Mouse (Mus musculus) brown adipose tissue, adult 24 weeks (tissue): ENCODE data around the gene Ckmt2. TPM values are rescaled to one million over a fixed set of nuclear protein-coding genes. Genes with fewer than 3 reads are reported as not detected.
A peak's percentile ranks its signal among the peaks of the same experiment; 100 is the strongest.

Source experiments
- H3K27ac ChIP-seq: fragments of 200-500 bp; replicated peaks from 2 replicates; pipeline ENCODE4 v1.5.1; 2012; ENCODE audit warnings: low read depth, mild to moderate bottlenecking, low read length
- H3K4me1 ChIP-seq: fragments of 200-500 bp; 2 replicates; pipeline ENCODE4 v1.6.1; 2012; ENCODE audit warnings: low read length, mixed read lengths; ENCODE audit not compliant: control insufficient read depth, insufficient read depth, insufficient read length
- H3K4me3 ChIP-seq: fragments of 200-500 bp; 2 replicates; pipeline ENCODE4 v1.5.1; 2012; ENCODE audit warnings: low read depth, mild to moderate bottlenecking, low read length, moderate library complexity; ENCODE audit not compliant: insufficient read depth
- polyA plus RNA-seq: library from polyadenylated mRNA; stranded (reverse); fragments of >200 nt; gene quantifications from 2 replicates; pipeline ENCODE4 v1.2.4, GENCODE M21; 2012; ENCODE audit not compliant: missing spikeins, insufficient read depth, insufficient read length

Ckmt2 gene
- polyA plus RNA-seq, 1 experiment = 9.0 TPM

DNA sequence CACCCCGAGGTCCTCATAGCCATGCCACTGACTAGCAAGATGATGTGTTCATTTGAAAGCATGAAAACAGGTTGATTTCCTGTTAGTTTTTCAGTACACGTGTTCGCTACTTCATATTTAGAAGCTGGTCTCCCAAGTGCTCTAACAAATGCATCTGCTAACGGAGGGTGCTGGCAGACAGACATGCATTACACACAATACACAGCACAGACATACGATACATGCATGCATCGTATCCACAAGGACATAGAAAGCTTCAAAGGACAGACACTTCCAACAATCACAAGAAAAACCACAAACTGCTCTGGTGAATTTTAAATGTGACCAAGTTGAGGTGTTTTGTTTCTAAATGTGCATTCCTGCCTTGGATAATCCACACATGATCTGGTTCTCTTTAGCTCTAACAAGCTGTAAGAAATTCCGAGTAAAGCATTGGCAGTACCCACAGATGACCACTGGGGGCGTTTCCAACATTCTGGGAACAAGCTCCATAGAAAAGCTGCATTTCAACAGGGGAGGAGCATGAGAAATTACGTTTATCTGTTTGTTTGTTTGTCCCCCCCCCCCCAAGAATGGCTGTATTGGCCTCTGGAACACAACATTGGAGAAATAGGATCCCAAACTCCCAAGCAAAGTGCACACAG, 5.3 kb upstream of the Ckmt2 start:
- H3K4me1 ChIP-seq = no peaks in the 10 kb centered on the region
- H3K27ac ChIP-seq = no peak overlapping the region
- no peak overlapping the region for H3K4me3 ChIP-seq

DNA sequence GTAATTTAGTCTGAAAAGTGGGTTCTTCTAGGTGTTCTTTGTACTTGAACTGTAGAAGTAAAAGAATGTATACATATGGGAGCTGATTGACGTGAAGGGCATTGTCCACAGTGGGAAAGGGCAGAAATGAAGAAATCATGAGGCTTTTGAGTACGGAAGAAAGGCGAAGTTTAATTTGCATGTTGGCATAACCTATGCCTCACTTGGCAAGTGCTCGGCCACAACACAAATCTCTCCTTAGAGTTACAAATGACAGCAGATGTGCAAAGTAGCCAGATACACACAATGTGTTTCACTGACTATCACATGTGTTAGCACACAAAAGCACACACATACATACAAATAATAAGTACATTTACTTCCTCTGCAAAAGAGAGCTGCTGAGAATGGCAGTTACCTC, 3.6 kb upstream of the Ckmt2 start:
- Histone ChIP-seq H3K27ac (no peak overlapping the region), H3K4me3 (no peak overlapping the region), H3K4me1 (no peaks in the 10 kb centered on the region)

DNA sequence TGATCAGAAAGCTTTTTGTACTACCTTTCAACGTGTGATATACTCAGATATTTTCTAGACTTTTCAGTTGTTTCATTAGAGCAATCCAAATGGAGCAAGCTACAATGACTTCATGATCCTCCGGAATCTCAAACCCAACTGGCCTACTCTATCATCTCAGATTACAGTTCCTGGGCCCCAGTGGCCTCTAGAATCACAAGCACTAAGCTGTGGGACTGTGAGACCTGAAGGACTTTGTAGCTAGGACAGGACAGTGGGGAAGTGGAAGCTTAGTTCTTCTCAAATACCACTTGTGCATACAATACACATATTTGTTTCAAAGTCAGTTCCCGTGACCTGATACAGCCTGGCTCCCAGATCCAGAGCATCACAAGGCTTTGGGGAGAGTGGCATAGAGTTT, 1.3 kb upstream of the Ckmt2 start:
- Histone ChIP-seq H3K4me1 (no peaks in the 10 kb centered on the region), H3K4me3 (no peak overlapping the region), H3K27ac (no peak overlapping the region)

DNA sequence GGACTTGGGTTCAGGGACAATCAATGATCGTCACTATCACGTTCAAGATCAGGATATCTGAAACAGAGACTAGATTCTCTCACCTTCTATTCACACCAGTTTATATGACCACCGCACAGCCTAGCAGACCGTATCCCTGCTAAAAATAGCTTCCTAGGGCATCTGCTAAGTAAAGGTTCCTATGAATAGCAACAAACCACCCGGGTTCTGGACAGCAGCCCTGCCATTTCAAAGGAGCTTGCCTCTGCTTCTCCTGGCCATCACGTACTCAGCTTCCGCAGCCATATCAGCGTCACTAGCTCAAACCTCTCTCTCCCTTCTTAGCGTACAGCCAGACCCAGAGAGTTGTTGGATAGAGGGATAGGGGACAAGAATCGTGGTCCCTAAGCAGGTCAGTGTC, 665 bp upstream of the Ckmt2 start:
- Histone ChIP-seq H3K27ac (no peak overlapping the region), H3K4me3 (no peak overlapping the region)

DNA sequence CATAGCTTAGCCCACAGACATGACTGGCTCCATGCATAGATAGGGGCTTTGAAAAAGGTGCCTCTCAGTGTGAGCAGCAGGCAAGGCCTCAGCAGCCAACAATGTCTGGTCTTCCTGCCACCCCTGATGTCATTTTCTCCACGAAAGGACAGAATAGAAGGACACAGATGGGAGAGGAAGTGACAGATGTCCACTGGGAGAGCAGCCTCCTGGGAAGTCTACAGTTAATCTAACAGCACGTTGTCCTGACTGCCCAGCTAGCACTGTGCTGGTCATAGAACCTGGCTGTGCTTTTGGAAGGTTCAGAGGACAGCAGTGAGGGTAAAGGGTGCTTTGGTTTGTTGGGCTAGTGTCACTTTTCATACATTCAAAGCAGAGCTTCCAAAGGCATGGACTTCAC, 1.1 kb downstream of the Ckmt2 start:
- Histone ChIP-seq H3K4me1 (no peaks in the 10 kb centered on the region), H3K4me3 (no peak overlapping the region), H3K27ac (no peak overlapping the region)

More for the DNA sequence above, 665 bp upstream of the Ckmt2 start:
- H3K4me1 ChIP-seq = no peaks in the 10 kb centered on the region

DNA sequence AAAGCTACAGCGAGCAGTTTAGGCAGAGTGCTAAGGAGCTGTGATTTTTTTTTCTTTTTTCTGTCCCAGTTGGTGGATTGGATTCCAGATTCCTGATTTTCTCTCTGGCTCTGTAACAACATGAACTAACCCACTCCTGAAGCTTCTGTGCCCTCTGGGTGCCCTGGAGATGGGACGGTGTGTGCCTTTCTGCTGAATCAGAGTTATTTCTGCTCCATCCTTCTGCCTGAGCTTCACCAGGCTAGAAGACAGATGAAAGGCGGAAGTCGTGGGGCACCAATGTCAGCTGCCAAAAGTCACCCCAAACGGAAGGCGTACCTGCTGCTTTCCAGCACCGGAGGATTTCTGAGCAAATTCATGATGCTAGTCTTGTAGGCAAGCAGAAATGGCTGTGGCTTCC, 2.1 kb downstream of the Ckmt2 start:
- H3K4me1 ChIP-seq = no peaks in the 10 kb centered on the region
- H3K4me3 ChIP-seq = no peak overlapping the region
- H3K27ac ChIP-seq = no peak overlapping the region

DNA sequence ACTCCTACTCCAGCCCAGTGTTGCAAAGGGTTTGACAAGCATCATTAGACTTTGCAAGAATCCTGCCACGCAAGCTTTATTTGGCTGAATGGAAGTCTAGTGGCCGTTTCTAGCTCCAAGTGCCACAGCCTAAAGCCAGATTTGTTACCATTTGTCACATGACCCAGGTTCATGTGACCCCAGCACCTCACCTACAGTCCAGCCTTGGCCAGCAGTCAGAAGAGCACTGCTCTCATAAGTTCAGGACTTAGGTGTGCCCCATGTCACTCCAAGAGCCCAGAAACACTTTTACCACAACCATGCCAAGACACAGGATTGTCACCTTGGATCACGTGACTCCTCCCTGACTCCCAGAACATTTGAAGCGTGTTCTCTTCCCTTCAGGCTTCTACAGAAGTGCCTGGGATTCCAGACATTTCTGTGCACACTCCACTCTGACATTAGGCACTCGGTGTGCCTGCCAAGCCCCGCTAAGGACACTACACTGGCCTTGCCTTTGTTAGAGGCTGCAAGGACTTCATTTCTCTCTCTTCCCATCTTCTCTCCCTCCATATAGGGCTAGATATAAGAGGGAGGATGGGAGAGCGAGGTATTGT, 2.9 kb downstream of the Ckmt2 start:
- Histone ChIP-seq H3K4me1 (no peaks in the 10 kb centered on the region), H3K27ac (no peak overlapping the region), H3K4me3 (no peak overlapping the region)

DNA sequence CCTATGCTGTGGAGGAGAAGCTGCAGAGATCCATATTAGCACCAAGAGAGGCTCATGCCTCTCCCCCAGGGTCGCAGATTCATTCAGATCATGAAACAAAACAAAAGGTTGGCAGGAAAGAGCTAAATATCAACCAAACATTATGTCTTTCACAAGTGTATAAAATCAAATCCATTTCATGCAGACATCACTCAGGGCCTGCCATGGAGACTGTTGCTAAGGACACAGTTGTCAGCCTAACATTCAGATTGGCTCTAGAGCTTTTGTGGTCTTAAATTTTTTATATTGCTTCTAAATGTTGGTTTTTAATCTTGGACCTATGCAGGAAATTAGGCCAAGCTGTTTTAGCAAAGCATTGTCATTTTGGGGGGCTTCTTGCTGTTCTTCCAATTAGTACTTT, 8.1 kb downstream of the Ckmt2 start:
- H3K27ac ChIP-seq = no peak overlapping the region
- H3K4me1 ChIP-seq = no peaks in the 10 kb centered on the region
- H3K4me3 ChIP-seq = no peak overlapping the region

DNA sequence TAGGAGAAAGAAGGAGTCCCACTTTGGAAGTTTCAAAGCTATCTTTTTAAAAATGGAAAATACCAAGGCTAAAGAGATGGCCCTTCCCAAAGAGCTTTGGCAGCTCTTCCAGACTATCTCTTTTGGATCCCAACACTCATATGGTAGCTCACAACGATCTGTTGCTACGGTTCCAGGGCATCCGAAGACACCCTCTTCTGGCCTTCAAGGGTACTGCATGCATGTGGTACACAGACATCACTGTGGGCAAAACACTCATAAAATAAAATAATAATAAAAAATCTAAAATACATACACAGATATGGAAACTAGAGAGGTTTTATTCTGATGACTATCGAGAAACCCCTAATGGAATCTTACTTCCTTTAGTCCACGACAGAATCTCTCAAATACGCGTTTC, 17.9 kb downstream of the Ckmt2 start:
- H3K4me1 ChIP-seq = no peaks in the 10 kb centered on the region
- H3K27ac ChIP-seq = no peak overlapping the region
- no peak overlapping the region for H3K4me3 ChIP-seq

DNA sequence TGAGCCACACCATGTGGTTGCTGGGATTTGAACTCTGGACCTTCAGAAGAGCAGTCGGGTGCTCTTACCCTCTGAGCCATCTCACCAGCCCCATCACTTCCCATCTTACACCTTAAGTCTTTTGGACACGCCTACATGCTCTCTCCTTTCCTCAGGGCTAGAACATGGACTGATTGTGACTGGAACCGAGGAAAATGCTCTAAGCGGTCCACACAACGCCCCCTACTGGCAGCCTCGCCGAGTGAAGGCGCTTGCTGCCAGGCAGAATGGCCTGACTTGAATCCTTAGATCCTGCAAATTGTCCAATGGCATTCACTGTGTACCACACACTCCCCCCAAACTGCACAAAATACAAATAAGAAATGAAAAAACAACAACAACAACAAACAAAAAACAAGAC, 19.3 kb downstream of the Ckmt2 start:
- Histone ChIP-seq H3K27ac (no peak overlapping the region), H3K4me3 (no peak overlapping the region), H3K4me1 (no peaks in the 10 kb centered on the region)

DNA sequence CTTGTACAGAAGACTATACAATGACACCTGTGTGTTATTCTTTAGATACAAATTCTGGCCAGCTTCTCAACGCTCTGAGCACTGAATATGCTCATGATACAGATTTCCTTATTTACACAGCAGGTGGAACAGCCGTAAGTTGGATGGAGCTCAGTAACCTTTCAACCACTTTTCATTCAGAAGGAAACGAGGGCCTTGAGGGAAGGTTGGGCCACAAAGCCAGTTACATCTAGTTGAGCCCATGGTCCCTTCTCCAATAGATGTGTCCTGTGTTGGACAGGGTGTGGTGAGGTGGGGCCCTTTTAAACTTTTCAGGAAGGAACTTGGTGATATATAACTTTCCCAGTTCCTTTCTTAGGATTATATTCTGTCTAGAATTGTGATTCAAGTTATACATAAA, 22.3 kb downstream of the Ckmt2 start:
- no peaks in the 10 kb centered on the region for H3K4me1 ChIP-seq
- H3K27ac ChIP-seq = no peak overlapping the region
- no peak overlapping the region for H3K4me3 ChIP-seq

DNA sequence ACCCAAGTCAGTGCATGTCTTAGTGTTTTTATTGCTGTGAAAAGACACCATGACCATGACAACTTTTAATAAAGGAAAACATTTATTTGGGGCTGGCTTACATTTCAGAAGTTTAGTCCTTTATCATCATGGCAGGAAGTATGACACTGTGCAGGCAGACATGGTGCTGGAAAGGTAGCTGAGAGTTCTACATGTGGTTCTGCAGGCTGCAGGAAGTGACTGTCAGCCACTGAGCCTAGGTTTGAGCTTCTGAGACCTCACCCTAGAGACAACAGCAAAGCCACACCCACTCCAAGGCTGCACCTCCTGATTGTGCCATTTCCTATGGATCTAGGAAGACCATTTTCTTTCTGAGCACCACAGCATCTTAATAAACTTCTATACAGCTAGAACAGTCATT, 48.8 kb downstream of the Ckmt2 start:
- peaks cover 12% of the 10 kb centered on the region for H3K4me1 ChIP-seq
- no peak overlapping the region for H3K4me3 ChIP-seq
- no peak overlapping the region; the same call in 1 of the 2 replicates for H3K27ac ChIP-seq

DNA sequence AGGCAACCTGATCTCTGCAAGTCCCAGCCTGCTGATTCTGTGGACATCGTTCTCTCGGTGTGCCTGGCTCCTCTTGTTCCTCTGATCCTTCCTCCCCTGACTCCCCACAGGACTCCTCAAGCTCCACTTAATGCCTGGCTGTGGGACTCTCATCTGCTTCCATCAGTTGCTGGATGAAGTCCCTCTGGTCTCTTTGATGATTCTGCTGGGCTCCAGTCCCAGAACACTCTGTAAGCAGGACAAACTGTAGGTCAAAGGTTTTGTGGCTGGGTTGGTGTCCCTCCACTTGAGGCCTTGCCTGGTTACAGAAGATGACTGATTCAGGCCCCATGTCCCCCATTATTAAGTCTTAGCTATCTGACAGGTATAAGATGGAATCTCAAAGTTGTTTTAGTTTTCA, 50.6 kb downstream of the Ckmt2 start:
- H3K27ac ChIP-seq = peak overlapping the region; percentile 29; the same call in 1 of the 2 replicates
- H3K4me1 ChIP-seq = peaks cover 12% of the 10 kb centered on the region
- H3K4me3 ChIP-seq = no peak overlapping the region

DNA sequence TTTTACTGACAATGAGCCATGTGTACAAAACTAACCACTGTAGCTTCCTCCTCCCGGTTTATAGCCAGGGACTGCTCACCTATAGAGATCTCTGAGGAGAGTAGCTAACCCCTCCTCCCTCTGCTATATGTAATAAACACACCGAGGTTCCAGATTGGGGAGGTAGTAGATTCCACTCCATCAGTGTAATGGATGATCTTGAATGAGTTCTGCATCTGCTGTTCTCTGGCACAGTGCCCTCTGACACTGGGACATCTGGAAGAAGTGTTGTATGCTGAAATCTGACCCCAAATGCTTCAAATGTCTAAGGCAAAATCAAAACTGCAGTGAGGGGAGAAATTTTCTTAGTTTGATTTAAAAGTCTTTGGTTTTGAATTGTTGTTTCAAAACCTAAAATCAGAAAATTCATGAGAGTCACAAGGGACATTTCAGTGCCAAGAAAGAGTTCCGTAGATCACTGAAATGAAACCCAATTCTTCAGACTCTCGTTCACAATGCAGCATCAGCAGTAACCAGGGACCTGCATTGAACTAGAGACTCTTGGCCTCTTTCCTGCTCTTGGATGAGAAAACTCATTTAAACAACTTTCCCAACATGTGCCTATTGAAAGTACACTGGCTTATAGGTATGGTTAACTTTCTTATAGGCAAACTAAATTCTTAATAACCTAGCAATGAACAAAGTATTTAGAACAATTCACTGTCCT, 51.7 kb downstream of the Ckmt2 start:
- peaks cover 12% of the 10 kb centered on the region for H3K4me1 ChIP-seq
- no peak overlapping the region for H3K4me3 ChIP-seq
- H3K27ac ChIP-seq = no peak overlapping the region

DNA sequence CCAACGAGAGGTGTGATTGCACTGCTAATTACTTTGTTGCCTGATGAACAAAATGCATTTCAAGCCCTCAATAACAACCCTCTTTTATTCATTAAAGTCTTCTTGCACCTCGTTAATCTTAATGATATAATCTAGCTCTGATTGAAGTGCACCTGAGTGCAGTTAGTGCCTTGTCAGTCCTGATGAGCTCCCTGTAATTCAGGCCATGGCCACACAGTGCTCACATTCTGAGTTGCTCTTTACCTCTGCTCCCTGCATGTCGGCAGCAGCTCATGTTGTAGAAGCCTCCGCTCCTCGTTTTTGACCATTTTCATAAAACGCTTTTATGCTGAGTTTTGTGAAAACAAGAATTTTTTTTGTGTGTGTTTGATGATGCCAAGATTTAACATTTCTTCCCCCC, 53.0 kb downstream of the Ckmt2 start:
- no peak overlapping the region for H3K27ac ChIP-seq
- peaks cover 12% of the 10 kb centered on the region for H3K4me1 ChIP-seq
- no peak overlapping the region for H3K4me3 ChIP-seq

DNA sequence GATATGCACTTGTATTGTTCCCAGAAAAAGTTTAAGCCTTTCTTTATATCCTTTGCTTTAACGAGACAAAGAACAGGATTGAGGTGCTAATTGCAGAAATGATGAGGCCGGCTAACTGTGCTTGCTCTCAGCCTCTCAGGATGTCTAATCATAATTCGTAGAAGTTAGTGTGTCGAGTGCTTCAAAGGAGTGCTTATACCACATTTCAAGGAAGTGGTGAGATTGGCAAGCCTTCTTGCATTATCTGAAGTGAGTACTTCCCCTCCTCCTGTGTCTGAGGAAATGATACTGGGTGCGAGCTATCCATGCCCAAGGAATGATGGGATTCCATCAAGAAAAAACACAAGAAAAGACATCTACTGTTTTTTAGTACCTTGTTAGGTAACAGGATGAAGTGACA, 62.0 kb downstream of the Ckmt2 start:
- Histone ChIP-seq H3K4me1 (no peaks in the 10 kb centered on the region), H3K4me3 (no peak overlapping the region), H3K27ac (no peak overlapping the region)
